Mouse (Mus musculus) neural tube, embryonic 14.5 days (tissue): Measurements from ENCODE around the gene Tbc1d8b. TPM values are rescaled to one million over a fixed set of nuclear protein-coding genes. Genes with fewer than 3 reads are reported as not detected.

Source experiments
- ATAC-seq: fragments of 200-750 bp; cut with Nextera tagmentation; 2 replicates; pipeline ENCODE4 v1.8.0; 2017; ENCODE audit warnings: low read depth, mild to moderate bottlenecking, moderate TSS enrichment, moderate library complexity
- H3K27ac ChIP-seq: fragments of 300-500 bp; sonication (generic); 2 replicates; pipeline ENCODE4 v1.5.1; 2014; ENCODE audit warnings: low read depth, mild to moderate bottlenecking, control low read depth, low read length, moderate library complexity, mixed read lengths
- H3K27me3 ChIP-seq: fragments of 300-500 bp; sonication (generic); 2 replicates; pipeline ENCODE4 v1.6.1; 2014; ENCODE audit warnings: low read length; ENCODE audit not compliant: control insufficient read depth, insufficient read depth
- H3K36me3 ChIP-seq: fragments of 300-500 bp; sonication (generic); 2 replicates; pipeline ENCODE4 v1.6.1; 2014; ENCODE audit warnings: low read length, mixed read lengths; ENCODE audit not compliant: control insufficient read depth, insufficient read depth
- H3K4me1 ChIP-seq: fragments of 300-500 bp; sonication (generic); 2 replicates; pipeline ENCODE4 v1.6.1; 2014; ENCODE audit warnings: low read length; ENCODE audit not compliant: control insufficient read depth, insufficient read depth
- H3K4me2 ChIP-seq: fragments of 300-500 bp; sonication (generic); 2 replicates; pipeline ENCODE4 v1.6.1; 2014; ENCODE audit warnings: mild to moderate bottlenecking, low read depth, low read length, control low read depth
- H3K4me3 ChIP-seq: fragments of 300-500 bp; sonication (generic); 2 replicates; pipeline ENCODE4 v1.5.1; 2014; ENCODE audit warnings: low read depth, low read length, control low read depth, mixed read lengths
- H3K9ac ChIP-seq: fragments of 300-500 bp; sonication (generic); replicated peaks from 2 replicates; pipeline ENCODE4 v1.6.1; 2014; ENCODE audit warnings: low read depth, mild to moderate bottlenecking, control low read depth, low read length, mixed read lengths
- H3K9me3 ChIP-seq: fragments of 300-500 bp; sonication (generic); 2 replicates; pipeline ENCODE4 v1.6.1; 2016; ENCODE audit warnings: low read length; ENCODE audit not compliant: control insufficient read depth
- WGBS: fragments of 180-500 bp; shearing (Covaris S2); extraction: QIAGEN DNeasy Blood & Tissue Kit; methylation state at CpG from one replicate; pipeline ENCODE4 v1.1.7; 2014; 5-methylcytosine and 5-hydroxymethylcytosine counted together
- polyA plus RNA-seq: library from polyadenylated mRNA; unstranded; fragments of >200 nt; fragmentation: Nextera tagmentation; extraction: Ambion mirVana; gene quantifications from 2 replicates; pipeline ENCODE4 v1.2.1, GENCODE M21; 2014

The Tbc1d8b gene
- polyA plus RNA-seq, 1 experiment from 2014 or later, result 0.46 TPM

DNA sequence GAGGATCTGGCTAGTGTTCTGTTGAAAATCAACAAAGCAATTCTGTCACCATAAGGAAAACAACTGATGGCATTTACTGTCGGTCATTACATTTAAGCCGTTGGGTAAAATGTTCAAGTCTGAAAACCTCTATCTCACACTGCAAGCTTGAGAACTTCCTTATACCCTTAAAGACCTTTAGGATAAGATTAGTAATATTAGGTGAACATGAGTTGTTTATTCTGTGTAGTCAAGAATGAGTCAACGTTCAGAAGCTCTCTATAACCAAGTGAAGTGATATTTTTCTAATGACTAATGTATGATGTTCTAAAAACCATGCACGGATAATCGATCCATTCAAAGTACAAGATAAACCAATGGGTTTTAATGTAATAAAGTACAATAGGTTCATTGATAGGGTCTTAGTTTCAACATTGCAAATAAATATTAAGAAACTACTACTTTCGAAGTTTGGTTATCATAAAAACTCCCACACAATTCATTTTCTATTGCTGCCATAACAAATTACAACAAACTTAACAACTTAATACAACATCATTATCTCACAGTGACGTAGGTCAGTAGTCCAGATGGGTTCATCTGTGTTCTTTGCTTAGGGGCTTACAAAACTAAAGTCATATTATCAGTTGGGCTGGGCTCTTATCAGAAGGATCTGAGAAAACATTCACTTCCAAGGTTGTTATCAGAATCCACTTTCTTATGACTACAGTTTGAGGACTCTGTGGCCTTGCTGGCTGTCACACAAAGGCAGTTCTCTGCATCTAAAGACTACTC is 109.5 kb downstream of the Tbc1d8b start:
- Histone ChIP-seq H3K9me3 (no peaks in the 10 kb centered on the region), H3K27ac (no peak overlapping the region), H3K9ac (no peak overlapping the region), H3K4me2 (no peak overlapping the region), H3K4me1 (no peaks in the 10 kb centered on the region), H3K4me3 (no peak overlapping the region), H3K36me3 (no peaks in the 10 kb centered on the region), H3K27me3 (no peaks in the 10 kb centered on the region)
- 86% methylated on average over 7 of the region's 7 CpGs for WGBS
- no peak for ATAC-seq

GRCm38 (mm10) chrX:139796037-139796436 is 111.2 kb downstream of the Tbc1d8b start:
- Histone ChIP-seq H3K4me2 (no peak overlapping the region), H3K4me1 (no peaks in the 10 kb centered on the region), H3K27me3 (no peaks in the 10 kb centered on the region), H3K36me3 (no peaks in the 10 kb centered on the region), H3K4me3 (no peak overlapping the region), H3K9me3 (no peaks in the 10 kb centered on the region), H3K27ac (no peak overlapping the region), H3K9ac (no peak overlapping the region)
- WGBS, result 86% methylated on average over 6 of the region's 6 CpGs
- ATAC-seq, result no peak

GRCm38 (mm10) chrX:139797875-139798274 is 113.1 kb downstream of the Tbc1d8b start:
- H3K36me3 ChIP-seq, result no peaks in the 10 kb centered on the region
- no peak overlapping the region for H3K4me3 ChIP-seq
- H3K27me3 ChIP-seq, result no peaks in the 10 kb centered on the region
- 75% methylated on average over 9 of the region's 9 CpGs for WGBS
- H3K9ac ChIP-seq, result no peak overlapping the region
- H3K4me2 ChIP-seq, result no peak overlapping the region
- no peaks in the 10 kb centered on the region for H3K4me1 ChIP-seq
- no peaks in the 10 kb centered on the region for H3K9me3 ChIP-seq
- no peak overlapping the region for H3K27ac ChIP-seq
- no peak for ATAC-seq

GRCm38 (mm10) chrX:139799953-139800352 is 115.2 kb downstream of the Tbc1d8b start:
- Histone ChIP-seq H3K4me1 (no peaks in the 10 kb centered on the region), H3K36me3 (no peaks in the 10 kb centered on the region), H3K4me3 (no peak overlapping the region), H3K27me3 (no peaks in the 10 kb centered on the region), H3K9me3 (no peaks in the 10 kb centered on the region), H3K9ac (no peak overlapping the region), H3K27ac (no peak overlapping the region), H3K4me2 (no peak overlapping the region)
- 89% methylated on average over 3 of the region's 3 CpGs for WGBS
- ATAC-seq, result no peak

GRCm38 (mm10) chrX:139800406-139800878 is 115.6 kb downstream of the Tbc1d8b start, which contains the start of gene Cldn2:
TSS of gene Cldn2 (plus strand) at chrX:139800828.
- Histone ChIP-seq H3K4me1 (no peaks in the 10 kb centered on the region), H3K9ac (no peak within 1 kb of the TSS), H3K27ac (no peak within 1 kb of the TSS), H3K36me3 (no peaks in the 10 kb centered on the region), H3K4me3 (no peak within 1 kb of the TSS), H3K4me2 (no peak within 1 kb of the TSS), H3K9me3 (no peaks in the 10 kb centered on the region), H3K27me3 (no peaks in the 10 kb centered on the region)
- WGBS, result 73% methylated on average over 8 of the region's 8 CpGs
- no peak for ATAC-seq

Other genes with a start within 250 kb of the Tbc1d8b start
- gene D330045A20Rik, start 204.6 kb upstream of the Tbc1d8b start, polyA plus RNA-seq, result 0.94 and 1.3 TPM in 2 replicates
- gene Rnf128, start 121.7 kb upstream of the Tbc1d8b start, polyA plus RNA-seq, result 3.6 and 5.5 TPM in 2 replicates
- gene Gm15013, start 29.5 kb downstream of the Tbc1d8b start, polyA plus RNA-seq, result not detected in 2 replicates
- not detected in 2 replicates for gene Ripply1, start 97.4 kb downstream of the Tbc1d8b start, polyA plus RNA-seq
- not detected in 2 replicates for gene Cldn2, start 115.8 kb downstream of the Tbc1d8b start, polyA plus RNA-seq
- gene Morc4, start 186.7 kb downstream of the Tbc1d8b start, polyA plus RNA-seq, result 4.2 and 7.5 TPM in 2 replicates